Mouse (Mus musculus): ENCODE measurements around the gene Eif4a2.
A peak's percentile ranks its signal among the peaks of the same experiment; 100 is the strongest.
"Not testable (repeated sequence)": the region's sequence is repeated elsewhere in the genome, so short reads cannot be mapped to it uniquely, and the experiment has no call there.

Eif4a2 gene

DNA sequence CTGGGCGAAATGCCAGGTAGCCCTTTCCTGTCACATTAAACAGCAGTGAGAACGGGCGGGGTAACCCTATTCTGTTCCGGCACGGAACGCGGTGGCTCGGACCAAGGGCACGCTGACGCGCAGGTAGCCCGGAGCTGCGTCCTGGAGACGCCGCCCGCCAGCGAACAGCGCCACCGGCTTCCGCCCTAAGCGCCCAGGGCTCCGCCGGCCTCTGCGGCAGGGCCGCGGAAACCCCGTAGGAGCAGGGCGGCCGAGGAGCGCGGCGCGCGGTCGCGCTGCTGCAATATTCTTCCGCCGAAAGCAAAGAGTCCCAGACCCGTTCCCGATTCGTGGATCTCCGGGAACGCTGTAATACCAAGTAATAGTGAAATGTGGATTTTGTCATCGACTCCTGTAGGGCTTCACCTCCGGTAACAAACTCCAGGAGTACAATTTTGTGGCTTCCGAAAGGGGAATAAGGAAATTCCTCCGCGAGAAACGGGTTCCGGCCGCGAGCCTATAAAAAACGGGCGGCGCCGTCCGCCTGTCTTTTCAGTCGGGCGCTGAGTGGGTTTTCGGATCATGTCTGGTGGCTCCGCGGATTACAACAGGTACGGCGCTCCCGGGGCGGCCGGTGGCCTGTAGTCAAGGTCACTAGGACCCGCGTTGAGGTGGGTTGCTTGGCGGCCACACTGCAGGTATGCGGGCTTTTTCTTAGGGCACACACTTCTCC lies at the start of gene Eif4a2:
Gene Eif4a2, plus strand, starts transcription at position 214 of the 712 bp plus-strand sequence.
- peak; percentile 82 to 87 for DNase-seq (ENCODE audit: low spot score in 2 of 2)

DNA sequence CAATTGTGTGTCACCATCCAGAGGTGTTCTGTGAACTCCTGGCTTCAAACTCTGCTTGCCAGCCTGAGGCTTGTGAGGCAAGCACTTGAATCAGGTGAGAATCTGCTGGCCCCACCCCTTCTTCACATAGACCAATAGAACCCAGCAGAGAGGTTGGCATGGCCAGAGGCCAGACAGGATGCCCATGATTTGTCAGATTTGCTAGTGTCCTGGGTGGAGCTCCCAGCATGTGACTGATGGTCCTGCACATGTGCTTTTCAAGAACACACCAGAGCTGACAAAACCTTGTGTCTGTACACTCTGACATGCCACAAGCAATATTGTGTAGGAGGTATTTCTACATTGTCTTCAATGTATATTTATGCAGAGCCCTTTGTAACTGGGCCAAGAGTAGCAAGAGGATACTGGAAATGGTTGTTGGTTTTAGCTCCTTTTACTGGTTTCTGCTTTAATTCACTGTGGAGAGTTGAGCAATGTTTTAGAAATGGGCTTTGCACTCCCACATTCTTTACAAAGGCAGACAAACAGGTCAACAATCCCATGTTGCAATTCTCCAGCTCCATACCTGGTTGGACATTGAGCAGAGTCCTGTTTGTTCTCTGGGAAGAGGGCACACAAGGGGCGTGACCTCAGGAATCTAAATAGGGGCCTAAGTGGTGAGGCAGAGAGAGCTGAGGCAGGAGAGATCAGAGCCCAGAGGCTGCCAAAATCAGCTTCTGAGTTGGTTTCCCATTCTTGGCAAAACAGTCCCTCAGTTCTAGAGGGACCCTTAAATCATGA lies 49.4 kb upstream of the Eif4a2 start, which contains the start of gene Kng1:
Gene Kng1, plus strand, starts transcription at position 198 of the 780 bp plus-strand sequence.
- DNase-seq (ENCODE audit: low spot score in 2 of 2), result not testable (repeated sequence)

DNA sequence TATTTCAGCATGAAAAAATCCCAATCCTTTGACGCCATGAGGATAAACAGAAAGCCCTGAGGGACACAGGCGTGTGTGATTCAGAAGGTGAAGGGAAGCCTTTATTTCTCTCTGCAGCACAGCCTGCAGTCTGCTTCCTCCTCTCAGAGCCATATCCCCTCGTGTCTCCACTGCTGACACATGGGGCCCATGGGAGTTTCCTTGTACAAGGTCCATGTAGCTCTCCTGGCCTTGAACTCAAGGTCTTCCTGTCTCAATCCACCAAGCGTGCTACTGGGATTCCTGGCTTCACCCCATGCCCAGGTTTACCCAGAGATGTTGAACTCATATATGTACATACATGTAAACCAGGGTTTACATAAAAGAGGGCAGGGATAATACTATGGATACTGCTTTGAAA lies 47.6 kb upstream of the Eif4a2 start:
- DNase-seq (ENCODE audit: low spot score in 2 of 2), result not testable (repeated sequence)

DNA sequence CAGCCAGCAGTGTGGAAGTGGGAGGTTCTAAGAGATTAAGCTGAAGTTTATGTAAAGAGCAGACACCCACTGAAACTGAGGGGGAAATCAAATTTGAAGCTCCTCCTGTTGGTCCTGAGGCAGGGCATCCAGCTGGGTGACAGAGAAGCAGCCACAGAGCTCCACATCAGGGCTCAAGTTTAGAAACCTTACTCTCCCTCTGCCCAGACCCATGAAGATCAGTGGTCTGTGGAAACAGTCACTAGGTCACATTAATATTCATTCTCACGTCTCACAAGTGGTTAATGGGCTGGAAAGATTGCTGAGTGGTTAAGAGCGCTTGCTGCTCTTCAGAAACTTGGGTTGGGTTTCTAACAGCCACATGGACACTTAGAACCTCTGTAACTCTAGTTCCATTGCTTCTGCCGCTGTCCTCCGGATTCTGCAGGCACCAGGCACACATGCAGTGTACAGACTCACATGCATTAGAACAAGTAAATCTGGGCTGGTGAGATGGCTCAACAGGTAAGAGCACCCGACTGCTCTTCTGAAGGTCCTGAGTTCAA lies 46.4 kb upstream of the Eif4a2 start:
- not testable (repeated sequence) for DNase-seq (ENCODE audit: low spot score in 2 of 2)

DNA sequence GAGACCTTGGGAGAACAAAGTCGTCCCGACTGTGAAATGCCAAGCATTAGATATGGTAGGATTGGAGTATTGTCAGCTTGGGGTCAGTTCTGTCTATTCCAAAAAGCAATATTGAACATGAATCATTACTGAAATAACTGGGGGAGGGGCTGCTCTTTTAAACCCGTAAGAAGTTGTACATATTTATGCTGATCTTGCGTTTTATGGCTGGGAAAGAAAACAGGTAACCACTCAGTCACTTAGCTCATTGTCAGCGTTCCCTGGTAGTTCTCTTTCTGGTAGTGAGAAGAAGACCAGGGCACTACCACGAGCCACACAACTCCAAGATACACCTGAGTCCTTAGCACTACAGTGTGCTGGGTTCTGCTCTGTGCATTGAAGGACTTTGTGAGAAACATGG lies 29.7 kb upstream of the Eif4a2 start:
- DNase-seq (ENCODE audit: low spot score in 2 of 2), result not testable (repeated sequence)

DNA sequence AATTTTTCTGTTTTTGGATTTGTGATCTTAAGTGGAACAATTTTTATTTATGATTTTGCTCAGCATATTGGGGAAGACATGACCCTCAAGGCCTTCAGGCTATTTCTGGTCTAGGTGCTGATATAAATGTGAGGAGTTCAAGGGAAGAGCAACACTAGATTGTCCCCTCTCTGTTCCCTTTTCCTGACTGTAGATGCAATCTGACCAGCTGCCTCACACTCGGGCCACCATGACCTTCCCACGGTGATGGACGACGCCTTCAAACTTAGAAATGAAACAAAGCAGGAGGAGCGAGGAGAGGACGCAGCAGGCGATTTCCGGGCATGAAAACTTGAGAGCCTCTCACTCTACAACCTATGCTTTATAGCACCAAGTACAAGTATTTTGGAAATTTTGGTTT lies 20.1 kb upstream of the Eif4a2 start:
- DNase-seq (ENCODE audit: low spot score in 2 of 2), result not testable (repeated sequence)

DNA sequence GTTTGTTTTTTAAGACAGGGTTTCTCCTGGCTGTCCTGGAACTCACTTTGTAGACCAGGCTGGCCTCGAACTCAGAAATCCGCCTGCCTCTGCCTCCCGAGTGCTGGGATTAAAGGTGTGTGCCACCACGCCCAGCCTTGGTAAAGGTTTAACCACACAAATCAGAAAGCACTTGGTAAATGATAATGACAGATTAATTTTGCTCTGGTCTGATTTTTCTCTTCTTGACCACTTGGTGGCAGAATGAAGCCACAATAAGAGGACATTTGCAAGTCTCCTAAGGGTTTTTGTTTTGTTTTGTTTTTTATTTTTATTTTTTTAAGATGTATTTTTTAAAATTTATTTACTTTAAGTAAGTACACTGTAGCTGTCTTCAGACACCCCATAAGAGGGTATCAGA lies 19.5 kb upstream of the Eif4a2 start:
- not testable (repeated sequence) for DNase-seq (ENCODE audit: low spot score in 2 of 2)

DNA sequence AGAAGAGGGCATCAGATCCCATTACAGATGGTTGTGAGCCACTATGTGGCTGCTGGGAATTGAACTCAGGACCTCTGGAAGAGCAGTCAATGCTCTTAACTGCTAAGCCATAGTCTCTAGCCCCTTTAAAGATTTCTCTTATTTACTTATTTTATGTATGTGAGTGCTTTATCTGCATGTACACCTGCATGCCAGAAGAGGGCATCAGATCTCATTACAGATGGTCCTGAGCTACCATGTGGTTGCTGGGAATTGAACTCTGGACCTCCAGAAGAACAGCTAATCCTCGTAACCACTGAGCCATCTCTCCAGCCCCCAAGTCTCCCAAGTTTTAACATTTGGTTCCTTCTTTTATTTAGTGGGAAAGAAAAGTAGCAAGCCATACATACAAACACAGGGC lies 18.8 kb upstream of the Eif4a2 start:
- DNase-seq (ENCODE audit: low spot score in 2 of 2), result not testable (repeated sequence)

DNA sequence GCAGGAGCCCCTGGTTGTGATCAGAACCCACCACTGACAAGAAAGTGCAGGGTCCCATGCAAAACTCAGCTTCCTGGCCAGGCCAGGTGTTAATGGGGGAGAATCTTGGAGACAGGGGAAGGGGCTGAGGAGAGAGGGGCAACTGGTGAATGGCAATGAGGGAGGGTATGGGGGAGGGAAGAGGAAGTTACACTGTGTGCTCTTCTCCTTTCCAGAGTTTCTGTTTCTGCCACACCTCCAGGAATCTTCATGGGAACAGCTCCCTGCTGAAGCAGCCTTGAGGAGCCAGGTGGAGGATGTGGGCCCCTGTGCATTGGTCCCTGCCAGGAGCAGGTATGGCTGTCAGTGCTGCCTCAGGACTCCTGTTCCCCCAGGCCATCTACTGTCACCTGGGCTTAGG lies 15.9 kb upstream of the Eif4a2 start:
- not testable (repeated sequence) for DNase-seq (ENCODE audit: low spot score in 2 of 2)

DNA sequence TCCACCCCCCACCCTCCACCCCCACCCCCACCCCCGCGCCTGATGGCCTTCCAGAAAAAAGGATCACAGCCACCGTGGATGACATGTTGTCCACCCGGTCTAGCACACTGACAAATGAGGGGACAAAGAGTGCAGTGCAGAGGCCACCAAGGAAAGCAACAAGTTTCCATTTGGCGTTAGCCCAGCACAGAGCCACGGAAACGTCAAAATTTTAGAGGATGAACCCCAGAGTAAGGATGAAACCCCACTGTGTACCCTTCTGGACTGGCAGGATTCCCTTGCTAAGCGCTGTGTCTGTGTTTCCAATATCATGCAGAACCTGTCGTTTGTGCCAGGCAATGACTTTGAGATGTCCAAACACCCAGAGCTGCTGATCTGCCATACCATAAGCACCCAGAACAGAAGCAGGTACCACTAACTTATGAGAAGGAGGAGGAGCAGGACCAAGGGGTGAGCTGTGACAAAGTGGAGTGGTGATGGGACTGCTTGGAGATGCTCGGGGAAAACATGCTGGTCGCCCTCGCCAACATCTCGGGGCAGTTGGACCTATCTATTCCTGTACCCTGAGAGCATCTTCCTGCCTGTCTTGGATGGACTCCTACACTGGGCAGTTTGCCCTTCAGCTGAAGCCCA lies 13.8 kb upstream of the Eif4a2 start:
- no peak for DNase-seq (ENCODE audit: low spot score in 2 of 2)

DNA sequence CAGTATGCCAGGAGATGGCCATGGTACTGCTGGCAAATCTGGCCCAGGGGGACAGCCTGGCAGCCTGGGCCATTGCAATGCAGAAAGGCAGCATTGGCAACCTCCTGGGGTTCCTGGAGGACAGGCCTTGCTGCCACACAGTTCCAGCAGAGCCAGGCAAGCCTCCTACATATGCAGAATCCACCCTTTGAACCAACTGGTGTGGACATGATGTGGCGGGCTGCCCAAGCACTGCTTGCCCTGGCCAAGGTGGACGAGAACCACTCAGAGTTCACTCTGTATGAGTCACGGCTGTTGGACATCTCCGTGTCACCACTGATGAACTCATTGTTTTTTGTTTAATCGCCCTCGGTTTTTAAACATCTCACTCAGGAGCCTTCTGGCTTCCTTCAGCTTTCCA lies 13.1 kb upstream of the Eif4a2 start:
- DNase-seq (ENCODE audit: low spot score in 2 of 2), result no peak

DNA sequence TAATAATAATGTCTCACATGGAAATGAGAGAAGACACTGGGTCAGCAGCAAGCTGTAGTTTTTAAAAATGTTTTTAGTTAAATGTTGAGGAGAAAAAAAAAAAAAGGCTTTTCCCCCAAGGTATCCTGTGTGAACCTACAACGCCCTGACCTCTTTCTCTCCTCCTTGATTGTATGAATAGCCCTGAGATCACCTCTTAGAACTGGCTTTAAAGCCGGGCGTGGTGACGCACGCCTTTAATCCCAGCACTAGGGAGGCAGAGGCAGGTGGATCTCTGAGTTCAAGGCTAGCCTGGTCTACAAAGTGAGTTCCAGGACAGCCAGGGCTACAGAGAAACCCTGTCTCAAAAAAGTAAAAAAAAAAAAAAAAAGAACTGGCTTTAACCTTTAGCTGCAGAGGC lies 11.7 kb upstream of the Eif4a2 start:
- not testable (repeated sequence) for DNase-seq (ENCODE audit: low spot score in 2 of 2)

DNA sequence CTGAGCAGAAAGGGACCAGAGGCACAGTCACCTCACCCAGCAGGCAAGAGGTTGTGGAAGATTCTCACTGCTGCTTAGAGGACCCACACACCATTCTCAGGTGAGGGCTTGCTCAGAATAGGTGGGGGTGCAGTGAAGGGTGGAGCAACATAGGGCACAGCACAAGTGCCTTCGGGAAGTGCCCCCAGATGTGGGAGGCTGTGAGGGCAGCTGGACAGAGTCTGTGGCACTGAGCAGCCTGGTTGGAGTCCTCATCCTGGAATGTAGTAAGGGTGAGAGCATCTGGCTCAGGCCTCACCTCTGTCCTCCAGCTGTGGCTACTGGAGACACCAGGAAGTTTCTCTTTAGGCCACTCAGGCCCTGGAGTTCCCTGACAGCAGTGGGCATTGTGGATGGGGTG lies 10.4 kb upstream of the Eif4a2 start:
- DNase-seq (ENCODE audit: low spot score in 2 of 2), result not testable (repeated sequence)

DNA sequence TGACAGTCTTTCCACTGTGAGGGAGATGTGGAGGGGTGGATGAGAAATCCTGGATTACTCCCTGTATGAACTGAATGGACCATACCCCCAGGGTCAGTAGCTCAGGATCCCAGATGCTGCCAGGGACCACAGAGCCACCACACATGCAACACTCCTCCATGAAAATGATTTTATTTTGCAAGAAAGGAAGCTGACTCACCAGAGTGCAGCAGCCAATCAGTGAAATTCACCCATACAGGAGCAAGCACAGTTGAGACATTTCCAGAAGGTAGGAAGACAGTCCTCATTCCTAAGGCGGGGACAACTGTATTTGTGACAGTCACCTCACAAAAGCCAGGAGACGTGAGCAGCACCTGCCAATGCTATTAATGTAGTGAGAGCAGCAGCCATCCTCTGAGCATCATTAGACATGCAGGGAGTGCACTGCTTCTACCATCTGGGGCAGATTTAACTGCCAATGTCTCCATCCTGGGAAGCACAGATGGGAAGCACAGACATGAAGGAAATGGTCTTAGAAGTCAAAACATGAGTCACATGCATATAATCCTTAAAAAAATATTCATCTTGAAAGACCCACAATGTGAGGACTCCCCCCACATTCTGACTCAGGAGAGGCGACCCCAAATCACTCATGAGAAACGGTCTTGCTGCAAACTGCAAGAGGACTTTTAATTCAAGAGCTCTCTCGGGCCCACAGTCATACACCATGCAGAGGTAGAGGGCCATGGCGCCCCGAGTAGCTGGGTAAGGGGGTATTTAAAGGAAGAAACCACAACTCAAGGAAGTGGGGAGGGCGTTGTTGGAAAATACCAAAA lies 9.7 kb upstream of the Eif4a2 start:
- peak in 1 of 2 experiments; percentile 46 for DNase-seq (ENCODE audit: low spot score in 2 of 2)

DNA sequence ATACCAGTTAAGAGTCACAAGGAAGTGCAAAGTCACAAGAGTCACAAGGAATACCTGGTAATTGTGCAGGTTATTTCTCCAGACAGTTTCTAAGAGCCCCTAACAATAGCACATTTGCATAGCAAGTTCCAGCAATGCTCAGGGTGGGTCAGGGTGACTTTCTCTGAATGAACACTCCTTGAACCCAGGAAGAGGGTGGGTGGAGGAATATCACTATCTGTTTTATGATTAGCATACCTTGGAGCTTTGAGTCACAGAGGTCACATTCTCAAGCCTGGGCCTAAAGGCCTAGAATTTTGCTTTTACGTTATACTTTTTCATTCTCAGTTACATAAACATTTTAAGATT lies 9.2 kb upstream of the Eif4a2 start:
- DNase-seq (ENCODE audit: low spot score in 2 of 2), result not testable (repeated sequence)

DNA sequence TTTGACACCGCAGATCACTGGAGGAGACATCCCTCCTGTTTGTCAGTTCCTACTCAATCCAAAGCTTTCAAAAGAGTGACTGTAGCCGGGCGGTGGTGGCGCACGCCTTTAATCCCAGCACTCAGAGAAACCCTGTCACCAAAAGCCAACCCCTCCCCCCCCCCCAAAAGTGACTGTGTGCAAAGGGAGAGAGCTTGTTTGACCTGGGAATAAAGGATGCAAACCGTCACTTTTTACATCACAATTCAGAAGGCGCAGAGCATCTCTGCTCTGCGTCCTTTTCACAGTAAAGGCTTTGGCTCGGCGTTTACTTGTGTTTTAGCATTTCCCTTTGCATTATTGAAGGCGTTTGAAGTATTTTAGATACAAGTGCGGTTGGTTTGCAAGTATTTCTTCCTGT lies 7.6 kb upstream of the Eif4a2 start:
- no peak for DNase-seq (ENCODE audit: low spot score in 2 of 2)

DNA sequence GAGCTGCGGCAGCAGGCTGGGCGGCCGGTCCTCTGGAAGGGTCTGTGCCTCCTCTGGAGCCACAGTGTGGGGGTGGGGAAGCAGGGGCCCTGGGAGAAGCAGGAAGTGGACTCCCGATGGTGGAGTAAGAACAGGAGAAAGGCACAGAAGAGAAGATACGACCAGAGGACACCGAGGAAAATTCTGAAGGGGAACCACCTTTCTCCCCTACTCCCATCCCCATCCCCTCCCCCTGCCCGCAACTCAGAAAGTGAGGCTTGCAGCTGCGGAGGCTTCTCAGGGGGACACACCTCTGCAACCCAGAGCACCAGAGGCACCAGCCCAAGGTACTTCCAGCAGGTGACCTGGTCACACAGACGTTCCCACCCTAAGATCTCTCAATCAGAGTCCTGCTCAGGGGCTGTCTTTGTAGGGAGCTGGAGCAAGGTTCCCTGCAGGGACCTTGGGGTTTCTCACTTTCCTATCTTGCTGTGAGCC lies 7.1 kb upstream of the Eif4a2 start:
- DNase-seq (ENCODE audit: low spot score in 2 of 2), result no peak

DNA sequence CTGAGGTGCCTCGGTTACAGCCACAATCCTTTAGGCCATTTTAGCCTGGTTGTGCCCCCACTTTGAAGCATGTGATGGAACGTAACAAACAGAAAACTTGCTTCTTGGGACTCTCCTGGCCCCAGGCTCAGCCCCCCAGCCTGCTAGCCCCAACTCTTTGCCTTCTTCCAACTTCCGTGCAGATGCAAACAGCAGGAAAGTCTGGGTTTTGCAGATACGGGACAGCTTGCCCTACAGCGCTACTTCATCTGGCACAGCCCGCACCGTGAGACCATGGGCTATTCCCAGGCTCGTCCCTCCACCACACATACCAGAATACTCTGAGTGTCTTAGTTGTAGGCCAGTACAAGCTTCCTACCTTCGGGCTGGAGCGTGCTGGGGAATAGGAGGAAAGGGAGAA lies 6.6 kb upstream of the Eif4a2 start:
- no peak for DNase-seq (ENCODE audit: low spot score in 2 of 2)

DNA sequence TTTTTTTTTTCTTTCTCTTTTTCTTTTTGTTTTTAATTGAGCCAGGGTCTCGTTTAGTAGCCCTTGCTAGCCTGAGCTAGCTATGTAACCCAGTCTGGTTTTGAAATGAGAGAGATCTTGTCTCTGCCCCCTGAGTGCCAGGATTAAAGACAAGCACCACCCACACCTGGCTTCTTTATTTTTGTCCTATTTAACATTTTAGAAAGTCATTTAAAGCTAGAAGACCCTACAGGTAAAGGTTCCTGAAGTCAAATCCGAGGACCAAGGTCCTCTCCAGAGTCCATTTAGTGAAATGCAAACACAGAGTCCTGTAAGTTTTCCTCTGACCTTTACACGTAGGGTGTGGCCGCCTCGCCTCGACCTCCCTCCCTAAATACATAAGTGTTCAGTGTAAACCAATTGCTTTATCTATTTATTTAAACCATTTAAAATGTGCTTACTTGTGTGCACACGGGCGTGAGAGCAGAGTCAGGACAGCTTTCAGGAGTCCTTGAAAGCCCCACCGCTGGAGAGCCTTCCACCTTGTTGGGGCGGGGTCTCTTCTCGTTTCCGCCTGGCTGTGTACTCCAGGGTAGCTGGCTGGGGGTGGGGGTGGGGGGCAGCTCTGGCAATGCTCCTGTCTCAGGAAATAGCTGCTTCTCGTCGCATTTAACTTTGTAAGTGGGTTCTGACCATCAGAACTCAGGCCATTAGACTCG lies 4.8 kb upstream of the Eif4a2 start:
- DNase-seq (ENCODE audit: low spot score in 2 of 2), result no peak

DNA sequence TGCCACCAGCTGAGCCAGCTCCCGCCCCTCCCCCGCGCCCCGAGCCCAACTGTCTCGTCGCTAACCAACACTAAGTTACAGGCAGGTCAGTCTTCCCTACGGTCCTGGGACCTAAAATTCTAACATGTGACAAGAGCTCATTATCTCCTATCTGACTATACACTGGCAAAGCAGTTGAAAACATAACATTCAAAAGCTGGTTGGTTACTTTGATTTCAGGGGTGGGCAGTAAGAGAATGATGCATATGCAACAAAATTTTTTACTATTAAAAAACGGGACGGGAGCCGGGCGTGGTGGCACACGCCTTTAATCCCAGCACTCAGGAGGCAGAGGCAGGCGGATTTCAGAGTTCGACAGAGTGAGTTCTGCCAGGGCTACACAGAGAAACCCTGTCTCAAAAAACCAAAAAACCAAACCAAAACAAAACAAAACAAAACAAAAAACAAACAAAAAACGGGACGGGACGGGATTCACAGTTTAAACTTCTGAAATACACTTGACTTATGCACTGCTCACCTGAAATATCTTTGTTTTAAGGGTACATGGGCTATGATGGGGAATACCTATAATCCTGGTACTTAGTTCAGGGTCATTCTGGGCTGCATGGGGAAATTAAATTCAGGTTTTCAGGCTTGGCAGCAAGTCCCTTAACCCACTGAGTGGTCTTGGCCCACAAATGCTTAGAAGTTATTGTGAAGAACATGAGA lies 4.1 kb upstream of the Eif4a2 start:
- DNase-seq (ENCODE audit: low spot score in 2 of 2), result no peak

Data from left cerebral cortex, adult 9 months (tissue).